Mouse (Mus musculus): Measurements from ENCODE around the gene Lgals2. TPM values are rescaled to one million over a fixed set of nuclear protein-coding genes. Genes with fewer than 3 reads are reported as not detected.

The Lgals2 gene
- total and polyA plus RNA-seq, 2 experiments from 2014 or later, result not detected

DNA sequence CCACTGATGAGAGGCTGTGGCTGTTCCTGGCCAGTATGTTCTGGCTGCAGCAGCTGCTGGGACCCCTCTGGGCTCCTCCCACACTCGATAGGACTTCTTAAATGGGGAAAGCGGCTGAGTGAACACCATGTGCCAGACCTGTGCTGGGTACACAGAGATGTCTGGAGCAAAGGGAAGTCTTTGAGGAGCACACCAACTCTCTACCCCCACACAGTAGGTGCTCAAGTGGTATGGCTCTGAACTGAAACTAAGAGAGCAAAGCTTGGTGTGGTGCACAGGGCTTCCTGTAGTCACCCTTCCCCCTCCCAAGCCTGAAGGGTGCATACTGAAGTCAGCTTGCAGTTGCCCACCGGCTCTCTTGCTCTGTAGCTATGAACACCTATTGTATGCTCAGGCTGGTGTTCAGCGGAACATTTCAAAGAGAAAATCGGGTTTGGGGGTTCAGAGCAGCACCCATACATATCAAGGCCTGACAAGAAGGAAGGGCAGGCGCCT lies 43.2 kb upstream of the Lgals2 start:
- ATAC-seq, result no peak
- Histone ChIP-seq H3K4me2 (ENCODE audit: low read depth, low read length) (no peak overlapping the region), H3K9ac (replicated peaks; ENCODE audit: low read length) (no peak overlapping the region), H3K36me3 (ENCODE audit: insufficient read depth, low read length) (no peaks in the 10 kb centered on the region), H3K27me3 (ENCODE audit: insufficient read depth, low read length) (0 out of 2 replicates have a peak, but pooled peaks cover 3% of the 10 kb centered on the region), H3K27ac (no peak overlapping the region), H3K4me1 (ENCODE audit: insufficient read depth, low read length) (peaks cover 10% of the 10 kb centered on the region; the same call in 1 of the 2 replicates), H3K9me3 (ENCODE audit: low read length) (no peaks in the 10 kb centered on the region), H3K4me3 (ENCODE audit: low read length) (no peak overlapping the region)
- no peak for DNase-seq (ENCODE audit: low spot score)
- TF ChIP-seq CTCF (IDR thresholded peaks at IDR 0.05; ENCODE audit: low read depth), result no peak
- WGBS, result 49% methylated on average over 6 of the region's 6 CpGs

DNA sequence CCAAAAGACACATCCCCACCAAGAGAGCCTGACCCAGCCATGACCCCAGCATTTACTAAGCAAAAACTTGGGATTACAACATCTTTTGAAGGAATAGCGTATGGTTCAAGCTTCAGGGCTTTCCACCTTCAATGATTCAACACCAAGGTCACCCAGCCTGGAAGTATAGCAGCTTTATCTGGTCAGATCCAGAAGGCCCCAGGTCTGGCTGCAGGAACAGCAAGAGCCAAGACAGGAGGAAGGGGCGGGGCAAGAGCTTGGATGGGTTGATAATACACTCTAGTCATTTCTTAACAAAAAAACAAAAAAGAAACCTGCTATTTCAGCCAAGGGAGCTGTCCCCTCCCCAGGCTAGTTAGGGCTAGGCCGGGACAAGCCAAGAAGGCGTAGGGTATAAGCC lies 42.2 kb upstream of the Lgals2 start:
- H3K27ac ChIP-seq, result no peak overlapping the region
- H3K4me2 ChIP-seq (ENCODE audit: low read depth, low read length), result no peak overlapping the region
- H3K4me1 ChIP-seq (ENCODE audit: insufficient read depth, low read length), result peaks cover 10% of the 10 kb centered on the region; the same call in 1 of the 2 replicates
- H3K9me3 ChIP-seq (ENCODE audit: low read length), result no peaks in the 10 kb centered on the region
- 93% methylated on average over 4 of the region's 4 CpGs for WGBS
- no peak for ATAC-seq
- no peak for TF ChIP-seq CTCF (IDR thresholded peaks at IDR 0.05; ENCODE audit: low read depth)
- H3K9ac ChIP-seq (replicated peaks; ENCODE audit: low read length), result no peak overlapping the region
- H3K4me3 ChIP-seq (ENCODE audit: low read length), result no peak overlapping the region
- 0 out of 2 replicates have a peak, but pooled peaks cover 3% of the 10 kb centered on the region for H3K27me3 ChIP-seq (ENCODE audit: insufficient read depth, low read length)
- peaks cover 10% of the 10 kb centered on the region; the same call in 1 of the 2 replicates for H3K36me3 ChIP-seq (ENCODE audit: insufficient read depth, low read length)
- no peak for DNase-seq (ENCODE audit: low spot score)

DNA sequence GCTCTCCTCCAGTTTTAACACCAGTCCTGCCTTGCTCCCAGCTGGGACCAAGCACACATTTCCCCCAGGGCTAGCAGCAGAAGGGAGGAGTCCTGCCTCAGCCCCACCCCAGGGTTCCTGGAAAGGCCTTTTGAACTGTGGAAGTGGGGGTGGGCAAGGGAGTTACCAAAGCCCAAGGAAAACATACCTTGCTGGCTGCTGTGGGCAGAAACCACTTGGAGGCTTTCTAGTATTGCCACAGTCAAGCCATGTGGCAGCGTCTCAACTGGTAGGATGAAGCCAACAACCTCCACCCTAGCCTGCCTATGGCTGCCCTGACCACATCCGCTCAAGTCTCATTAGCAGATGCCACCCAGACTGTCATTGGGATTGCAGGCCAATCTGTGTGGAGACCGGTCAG lies 40.8 kb upstream of the Lgals2 start:
- Histone ChIP-seq H3K4me2 (ENCODE audit: low read depth, low read length) (no peak overlapping the region), H3K27me3 (ENCODE audit: insufficient read depth, low read length) (0 out of 2 replicates have a peak, but pooled peaks cover 3% of the 10 kb centered on the region), H3K4me3 (ENCODE audit: low read length) (no peak overlapping the region), H3K4me1 (ENCODE audit: insufficient read depth, low read length) (peaks cover 10% of the 10 kb centered on the region; the same call in 1 of the 2 replicates), H3K9me3 (ENCODE audit: low read length) (no peaks in the 10 kb centered on the region), H3K27ac (no peak overlapping the region), H3K9ac (replicated peaks; ENCODE audit: low read length) (no peak overlapping the region), H3K36me3 (ENCODE audit: insufficient read depth, low read length) (peaks cover 23% of the 10 kb centered on the region)
- 86% methylated on average over 3 of the region's 3 CpGs for WGBS
- DNase-seq (ENCODE audit: low spot score) (no peak), ATAC-seq (no peak)
- no peak for TF ChIP-seq CTCF (IDR thresholded peaks at IDR 0.05; ENCODE audit: low read depth)

DNA sequence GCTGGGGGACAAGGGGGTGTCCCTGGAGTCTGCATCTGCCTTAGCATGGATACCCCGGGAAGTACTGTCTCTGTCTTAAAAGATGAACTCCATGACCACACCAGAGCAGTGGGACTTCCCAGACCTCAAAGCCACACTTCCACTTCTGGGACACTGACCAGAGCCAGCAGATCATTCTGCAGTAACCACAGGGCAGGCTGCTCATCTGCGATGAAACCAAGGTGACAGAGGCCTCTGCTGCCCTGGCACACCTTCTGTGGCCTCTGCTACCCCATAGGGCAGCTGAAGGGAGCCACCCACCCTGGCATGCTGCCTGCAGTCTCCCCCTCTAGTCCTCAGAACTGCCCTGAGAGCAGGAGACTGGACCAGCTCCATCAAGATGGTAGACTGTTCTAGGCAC lies 40.4 kb upstream of the Lgals2 start:
- TF ChIP-seq CTCF (IDR thresholded peaks at IDR 0.05; ENCODE audit: low read depth), result no peak
- no peak for ATAC-seq
- no peak overlapping the region for H3K4me2 ChIP-seq (ENCODE audit: low read depth, low read length)
- H3K9ac ChIP-seq (replicated peaks; ENCODE audit: low read length), result no peak overlapping the region
- peaks cover 27% of the 10 kb centered on the region for H3K36me3 ChIP-seq (ENCODE audit: insufficient read depth, low read length)
- DNase-seq (ENCODE audit: low spot score), result no peak
- H3K4me3 ChIP-seq (ENCODE audit: low read length), result no peak overlapping the region
- H3K27me3 ChIP-seq (ENCODE audit: insufficient read depth, low read length), result 0 out of 2 replicates have a peak, but pooled peaks cover 3% of the 10 kb centered on the region
- no peaks in the 10 kb centered on the region for H3K9me3 ChIP-seq (ENCODE audit: low read length)
- H3K27ac ChIP-seq, result no peak overlapping the region
- peaks cover 9% of the 10 kb centered on the region; the same call in 1 of the 2 replicates for H3K4me1 ChIP-seq (ENCODE audit: insufficient read depth, low read length)
- WGBS, result 85% methylated on average over 2 of the region's 2 CpGs

DNA sequence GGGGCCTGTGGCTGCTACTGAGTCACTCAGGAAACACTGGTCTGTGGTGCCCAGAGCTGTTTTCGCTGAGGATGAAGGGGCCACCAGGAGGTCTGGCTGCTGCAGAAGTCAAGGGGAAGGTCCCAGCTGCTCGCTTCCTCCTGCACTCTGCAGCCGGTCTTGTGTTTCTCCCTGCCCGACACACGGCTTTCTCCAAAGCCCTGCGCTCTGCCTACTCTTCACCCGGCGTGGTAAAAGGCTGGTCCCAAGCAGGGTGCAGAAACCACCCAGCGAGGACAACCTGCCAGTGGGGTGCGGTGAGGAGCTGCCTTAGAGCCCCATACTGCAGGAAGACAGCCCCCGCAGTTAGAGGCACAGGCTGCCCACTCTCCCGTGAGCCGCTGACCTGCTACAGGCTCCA lies 39.4 kb upstream of the Lgals2 start:
- Histone ChIP-seq H3K9me3 (ENCODE audit: low read length) (no peaks in the 10 kb centered on the region), H3K4me2 (ENCODE audit: low read depth, low read length) (no peak overlapping the region), H3K4me1 (ENCODE audit: insufficient read depth, low read length) (no peaks in the 10 kb centered on the region), H3K27me3 (ENCODE audit: insufficient read depth, low read length) (no peaks in the 10 kb centered on the region), H3K36me3 (ENCODE audit: insufficient read depth, low read length) (peaks cover 27% of the 10 kb centered on the region), H3K9ac (replicated peaks; ENCODE audit: low read length) (no peak overlapping the region), H3K27ac (no peak overlapping the region), H3K4me3 (ENCODE audit: low read length) (no peak overlapping the region)
- no peak for TF ChIP-seq CTCF (IDR thresholded peaks at IDR 0.05; ENCODE audit: low read depth)
- WGBS, result 73% methylated on average over 13 of the region's 13 CpGs
- ATAC-seq (no peak), DNase-seq (ENCODE audit: low spot score) (no peak)

DNA sequence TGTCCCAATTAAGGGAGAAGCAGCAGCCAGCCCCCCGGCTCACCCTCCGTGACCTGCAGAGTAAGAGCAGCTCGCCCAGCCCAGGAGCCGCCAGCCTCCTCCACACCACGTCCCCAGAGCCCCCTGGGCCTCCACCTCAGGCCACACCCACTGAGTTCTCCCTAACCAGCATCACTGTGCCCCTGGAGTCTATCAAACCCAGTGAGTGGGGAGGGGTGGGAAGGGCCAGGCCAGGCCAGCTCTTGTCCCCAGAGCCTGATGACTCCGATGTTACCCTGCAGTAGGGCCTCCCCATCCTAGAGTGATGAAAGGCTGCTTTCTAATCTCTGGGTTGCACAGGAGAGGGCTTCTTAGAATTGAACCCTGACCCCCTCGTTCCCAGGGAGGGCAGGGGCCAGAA lies 37.1 kb upstream of the Lgals2 start:
- no peaks in the 10 kb centered on the region for H3K9me3 ChIP-seq (ENCODE audit: low read length)
- H3K4me1 ChIP-seq (ENCODE audit: insufficient read depth, low read length), result no peaks in the 10 kb centered on the region
- H3K9ac ChIP-seq (replicated peaks; ENCODE audit: low read length), result no peak overlapping the region
- H3K27ac ChIP-seq, result no peak overlapping the region
- WGBS, result 82% methylated on average over 7 of the region's 7 CpGs
- H3K36me3 ChIP-seq (ENCODE audit: insufficient read depth, low read length), result peaks cover 39% of the 10 kb centered on the region
- no peak for TF ChIP-seq CTCF (IDR thresholded peaks at IDR 0.05; ENCODE audit: low read depth)
- H3K27me3 ChIP-seq (ENCODE audit: insufficient read depth, low read length), result no peaks in the 10 kb centered on the region
- no peak overlapping the region for H3K4me2 ChIP-seq (ENCODE audit: low read depth, low read length)
- ATAC-seq, result no peak
- DNase-seq (ENCODE audit: low spot score), result no peak
- H3K4me3 ChIP-seq (ENCODE audit: low read length), result no peak overlapping the region

DNA sequence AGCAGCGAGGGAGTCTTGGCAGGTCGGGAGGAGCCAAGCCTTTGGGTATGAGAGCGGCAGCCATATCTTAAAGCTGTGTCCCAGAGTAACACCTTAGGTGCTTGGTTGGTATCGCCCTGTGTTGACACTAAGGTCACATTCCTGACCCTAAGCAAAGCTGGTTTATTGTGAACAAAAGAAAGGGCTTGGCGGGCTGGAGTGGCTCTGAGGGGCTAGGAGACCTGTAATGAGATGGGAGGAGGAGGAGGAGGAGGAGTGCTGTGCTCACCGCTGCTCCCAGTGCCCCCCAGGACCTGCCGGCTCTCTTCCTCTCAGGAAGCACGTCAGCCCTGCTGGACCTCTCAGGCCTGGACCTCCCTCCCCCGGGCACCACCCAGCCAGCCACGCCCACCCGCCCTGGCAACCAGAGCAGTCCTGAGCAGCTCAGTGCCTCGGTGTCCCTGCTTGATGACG lies 34.1 kb upstream of the Lgals2 start:
- no peak for DNase-seq (ENCODE audit: low spot score)

More for the DNA sequence above, 34.1 kb upstream of the Lgals2 start:
- H3K4me2 ChIP-seq (ENCODE audit: low read depth, low read length), result no peak overlapping the region
- no peaks in the 10 kb centered on the region for H3K9me3 ChIP-seq (ENCODE audit: low read length)
- no peak overlapping the region for H3K27ac ChIP-seq
- 21% methylated on average over 11 of the region's 13 CpGs for WGBS
- H3K4me1 ChIP-seq (ENCODE audit: insufficient read depth, low read length), result no peaks in the 10 kb centered on the region
- 0 out of 2 replicates have a peak overlapping the region, but pooled peaks have one; percentile 5 for H3K9ac ChIP-seq (replicated peaks; ENCODE audit: low read length)
- H3K36me3 ChIP-seq (ENCODE audit: insufficient read depth, low read length), result peaks cover 60% of the 10 kb centered on the region
- 0 out of 2 replicates have a peak, but pooled peaks have one; percentile 18 for ATAC-seq
- no peak for TF ChIP-seq CTCF (IDR thresholded peaks at IDR 0.05; ENCODE audit: low read depth)
- H3K27me3 ChIP-seq (ENCODE audit: insufficient read depth, low read length), result no peaks in the 10 kb centered on the region
- H3K4me3 ChIP-seq (ENCODE audit: low read length), result no peak overlapping the region
